Mouse (Mus musculus) myocyte (in vitro differentiated cells): ENCODE measurements around the gene Samd4. TPM values are rescaled to one million over a fixed set of nuclear protein-coding genes. Genes with fewer than 3 reads are reported as not detected.

Source experiments
- H3K27me3 ChIP-seq: one replicate; pipeline ENCODE4 v1.6.1; 2011; ENCODE audit not compliant: control insufficient read depth, insufficient read depth, insufficient read length
- H3K36me3 ChIP-seq: one replicate; pipeline ENCODE4 v1.6.1; 2011; ENCODE audit not compliant: control insufficient read depth, insufficient read depth
- H3K4me2 ChIP-seq: one replicate; pipeline ENCODE4 v1.6.1; 2011; ENCODE audit warnings: low read depth, control low read depth
- H3K4me3 ChIP-seq: one replicate; pipeline ENCODE4 v1.5.1; 2011; ENCODE audit warnings: mild to moderate bottlenecking, control low read depth, moderate library complexity
- H3K79me2 ChIP-seq: one replicate; pipeline ENCODE4 v1.6.1; 2011; ENCODE audit not compliant: control insufficient read depth, insufficient read depth
- H3ac ChIP-seq: one replicate; pipeline ENCODE4 v1.6.1; 2011; ENCODE audit not compliant: control insufficient read depth, insufficient read length
- CEBPB ChIP-seq: IDR thresholded peaks from 2 replicates; pipeline ENCODE4 v1.6.1; 2011; ENCODE audit warnings: mild to moderate bottlenecking, moderate library complexity; ENCODE audit not compliant: poor library complexity, insufficient read depth, severe bottlenecking
- E2F4 ChIP-seq: IDR thresholded peaks from one replicate; pipeline ENCODE4 v1.6.1; 2011; ENCODE audit warnings: mild to moderate bottlenecking, control low read depth, moderate library complexity; ENCODE audit not compliant: insufficient read depth
- MAX ChIP-seq: IDR thresholded peaks from one replicate; pipeline ENCODE4 v1.6.1; 2011; ENCODE audit warnings: low read depth, mild to moderate bottlenecking, control low read depth
- MYOD1 ChIP-seq, 3 experiments: IDR thresholded peaks; one replicate each; pipeline ENCODE4 v1.6.1; 2011; ENCODE audit warnings: control low read depth in 2 of 3, low read depth in 2 of 3, mild to moderate bottlenecking in 2 of 3, moderate library complexity in 1 of 3; ENCODE audit not compliant: insufficient read length in 2 of 3, control insufficient read depth in 1 of 3
- MYOG ChIP-seq, 3 experiments: IDR thresholded peaks; one replicate each; pipeline ENCODE4 v1.6.1; 2011; ENCODE audit warnings: control low read depth in 2 of 3, low read depth in 2 of 3, mild to moderate bottlenecking in 2 of 3; ENCODE audit not compliant: insufficient read length in 2 of 3, control insufficient read depth in 1 of 3, insufficient read depth in 1 of 3
- POLR2A ChIP-seq: IDR thresholded peaks from one replicate; pipeline ENCODE4 v1.6.1; 2011; ENCODE audit warnings: low read depth, mild to moderate bottlenecking, control low read depth, moderate library complexity; ENCODE audit not compliant: insufficient read length
- POLR2AphosphoS2 ChIP-seq: IDR thresholded peaks from one replicate; pipeline ENCODE4 v1.6.1; 2011; ENCODE audit warnings: low read depth, control low read depth; ENCODE audit not compliant: insufficient read length
- REST ChIP-seq: IDR thresholded peaks from one replicate; pipeline ENCODE4 v1.6.1; 2011; ENCODE audit warnings: mild to moderate bottlenecking, control low read depth, moderate library complexity; ENCODE audit not compliant: insufficient read depth, insufficient read length
- SRF ChIP-seq: IDR thresholded peaks from one replicate; pipeline ENCODE4 v1.6.1; 2011; ENCODE audit warnings: low read depth; ENCODE audit not compliant: control insufficient read depth, insufficient read length
- TCF12 ChIP-seq: IDR thresholded peaks from one replicate; pipeline ENCODE4 v1.6.1; 2011; ENCODE audit warnings: mild to moderate bottlenecking, control low read depth; ENCODE audit not compliant: poor library complexity, insufficient read depth, severe bottlenecking
- TCF3 ChIP-seq: IDR thresholded peaks from one replicate; pipeline ENCODE4 v1.6.1; 2011; ENCODE audit warnings: low read depth, control low read depth; ENCODE audit not compliant: insufficient read length
- USF1 ChIP-seq: IDR thresholded peaks from one replicate; pipeline ENCODE4 v1.6.1; 2011; ENCODE audit warnings: low read depth, mild to moderate bottlenecking, control low read depth, moderate library complexity
- polyA plus RNA-seq: library from polyadenylated mRNA; unstranded; fragments of >200 nt; fragmentation: generic; extraction: Trizol; gene quantifications from one replicate; pipeline ENCODE4 v1.2.1, GENCODE M21; 2012; ENCODE audit warnings: missing spikeins

Gene Samd4
- polyA plus RNA-seq, 1 experiment = 15.7 TPM

GRCm38 (mm10) chr14:46889096-46889495 is 6.4 kb downstream of the Samd4 start:
- no peak overlapping the region for H3ac ChIP-seq
- no peak overlapping the region for H3K4me3 ChIP-seq
- H3K36me3 ChIP-seq = peaks cover 35% of the 10 kb centered on the region
- H3K79me2 ChIP-seq = peaks cover 100% of the 10 kb centered on the region
- no peak overlapping the region for H3K4me2 ChIP-seq
- no peaks in the 10 kb centered on the region for H3K27me3 ChIP-seq
- no peak for TF ChIP-seq USF1
- no peak for TF ChIP-seq MAX
- TF ChIP-seq MYOD1 (IDR thresholded peaks at IDR 0.05; ENCODE audit: control insufficient read depth in 1 of 3, insufficient read length in 2 of 3, low read depth in 2 of 3) = no peak
- no peak for TF ChIP-seq MYOG (IDR thresholded peaks at IDR 0.05; ENCODE audit: control insufficient read depth in 1 of 3, insufficient read depth in 1 of 3, insufficient read length in 2 of 3, low read depth in 2 of 3)
- no peak for TF ChIP-seq POLR2A
- TF ChIP-seq POLR2AphosphoS2 = no peak
- TF ChIP-seq TCF12 = no peak
- no peak for TF ChIP-seq REST
- no peak for TF ChIP-seq E2F4
- no peak for TF ChIP-seq TCF3

DNA sequence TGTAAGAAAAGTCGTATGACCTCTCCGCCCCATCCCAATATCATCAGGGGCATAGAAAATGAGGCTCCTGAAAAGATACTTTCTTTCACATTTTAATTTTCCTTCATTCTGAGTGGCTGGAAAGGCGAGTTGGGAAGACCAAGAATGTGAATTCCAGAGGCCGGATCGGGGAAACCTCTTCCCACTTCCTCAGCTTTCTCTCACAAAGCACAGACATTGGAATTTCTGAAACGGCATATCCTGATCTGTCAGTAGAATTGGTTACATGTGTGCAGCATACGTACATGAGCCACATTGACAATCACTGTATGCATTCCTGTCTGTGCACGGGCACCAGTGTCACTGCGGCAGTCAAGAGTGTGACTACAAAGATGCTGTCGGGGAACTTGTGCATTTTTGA is 11.3 kb downstream of the Samd4 start:
- no peak overlapping the region for H3ac ChIP-seq
- no peak overlapping the region for H3K4me3 ChIP-seq
- H3K79me2 ChIP-seq = peaks cover 90% of the 10 kb centered on the region
- H3K36me3 ChIP-seq = peaks cover 37% of the 10 kb centered on the region
- TF ChIP-seq MYOG (IDR thresholded peaks at IDR 0.05; ENCODE audit: control insufficient read depth in 1 of 3, insufficient read depth in 1 of 3, insufficient read length in 2 of 3, low read depth in 2 of 3) (no peak), MYOD1 (IDR thresholded peaks at IDR 0.05; ENCODE audit: control insufficient read depth in 1 of 3, insufficient read length in 2 of 3, low read depth in 2 of 3) (no peak), POLR2A (no peak), SRF (no peak), E2F4 (no peak), CEBPB (no peak), USF1 (no peak), REST (no peak), POLR2AphosphoS2 (no peak), MAX (no peak), TCF3 (no peak), TCF12 (no peak)
- no peak overlapping the region for H3K4me2 ChIP-seq
- no peaks in the 10 kb centered on the region for H3K27me3 ChIP-seq

DNA sequence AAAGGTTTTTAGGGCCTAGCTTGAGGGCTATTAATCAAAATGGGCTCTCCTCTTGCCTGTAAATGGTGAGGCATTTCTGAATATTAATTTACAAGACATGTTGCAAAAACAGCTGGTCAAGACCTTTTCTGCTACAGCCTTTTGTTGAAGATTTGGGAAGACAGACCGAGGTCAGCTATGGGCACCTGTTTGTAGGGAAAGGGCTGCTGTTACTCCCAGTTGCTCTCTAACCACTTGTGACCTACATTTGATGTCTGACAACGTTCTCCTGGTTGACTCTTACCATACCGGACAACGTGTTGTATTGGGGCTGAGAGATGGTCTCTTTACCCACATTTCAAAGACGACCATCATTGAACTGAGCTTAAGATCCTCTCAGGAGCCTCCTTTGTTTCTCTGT is 15.3 kb downstream of the Samd4 start:
- peaks cover 16% of the 10 kb centered on the region for H3K36me3 ChIP-seq
- no peak overlapping the region for H3ac ChIP-seq
- H3K27me3 ChIP-seq = no peaks in the 10 kb centered on the region
- no peak overlapping the region for H3K4me3 ChIP-seq
- no peak for TF ChIP-seq SRF
- TF ChIP-seq MYOG (IDR thresholded peaks at IDR 0.05; ENCODE audit: control insufficient read depth in 1 of 3, insufficient read depth in 1 of 3, insufficient read length in 2 of 3, low read depth in 2 of 3) = peak in 1 of 3 experiments; percentile 50
- TF ChIP-seq POLR2AphosphoS2 = no peak
- no peak for TF ChIP-seq CEBPB
- no peak for TF ChIP-seq TCF3
- no peak for TF ChIP-seq MAX
- TF ChIP-seq POLR2A = no peak
- peak; percentile 9 for TF ChIP-seq TCF12
- TF ChIP-seq REST = no peak
- no peak for TF ChIP-seq USF1
- peak in 2 of 3 experiments; percentile 67 to 70 for TF ChIP-seq MYOD1 (IDR thresholded peaks at IDR 0.05; ENCODE audit: control insufficient read depth in 1 of 3, insufficient read length in 2 of 3, low read depth in 2 of 3)
- no peak for TF ChIP-seq E2F4
- H3K4me2 ChIP-seq = no peak overlapping the region
- H3K79me2 ChIP-seq = peaks cover 87% of the 10 kb centered on the region

- Histone ChIP-seq H3K79me2 (peaks cover 87% of the 10 kb centered on the region), H3K4me3 (no peak overlapping the region), H3K27me3 (no peaks in the 10 kb centered on the region), H3K36me3 (peaks cover 12% of the 10 kb centered on the region), H3K4me2 (no peak overlapping the region), H3ac (no peak overlapping the region)
- TF ChIP-seq E2F4 = no peak
- no peak for TF ChIP-seq TCF3
- no peak for TF ChIP-seq USF1
- TF ChIP-seq MAX = no peak
- TF ChIP-seq MYOD1 (IDR thresholded peaks at IDR 0.05; ENCODE audit: control insufficient read depth in 1 of 3, insufficient read length in 2 of 3, low read depth in 2 of 3) = no peak
- TF ChIP-seq CEBPB = no peak
- no peak for TF ChIP-seq MYOG (IDR thresholded peaks at IDR 0.05; ENCODE audit: control insufficient read depth in 1 of 3, insufficient read depth in 1 of 3, insufficient read length in 2 of 3, low read depth in 2 of 3)
- no peak for TF ChIP-seq POLR2AphosphoS2
- TF ChIP-seq REST = no peak
Measured at GRCm38 (mm10) chr14:46898626-46899025, 16.0 kb downstream of the Samd4 start.

- H3K4me2 ChIP-seq = no peak overlapping the region
- H3ac ChIP-seq = no peak overlapping the region
- H3K79me2 ChIP-seq = peaks cover 91% of the 10 kb centered on the region
- H3K27me3 ChIP-seq = no peaks in the 10 kb centered on the region
- H3K4me3 ChIP-seq = no peak overlapping the region
- H3K36me3 ChIP-seq = no peaks in the 10 kb centered on the region
- TF ChIP-seq E2F4 (no peak), REST (no peak), POLR2A (no peak), MYOG (IDR thresholded peaks at IDR 0.05; ENCODE audit: control insufficient read depth in 1 of 3, insufficient read depth in 1 of 3, insufficient read length in 2 of 3, low read depth in 2 of 3) (no peak), USF1 (no peak), MYOD1 (IDR thresholded peaks at IDR 0.05; ENCODE audit: control insufficient read depth in 1 of 3, insufficient read length in 2 of 3, low read depth in 2 of 3) (peak in 1 of 3 experiments; percentile 32)
Measured at GRCm38 (mm10) chr14:46902498-46903087, 19.9 kb downstream of the Samd4 start.
